Mouse (Mus musculus) heart, embryonic 10.5 days (tissue): ENCODE results near the gene Cblc. TPM values are rescaled to one million over a fixed set of nuclear protein-coding genes. Genes with fewer than 3 reads are reported as not detected.

Source experiments
- DNase-seq: peaks from one replicate; pipeline ENCODE4 v3.0.0-alpha.2; 2017; ENCODE audit warnings: low spot score
- H3K27ac ChIP-seq: fragments of 300-500 bp; sonication (generic); 2 replicates; pipeline ENCODE4 v1.5.1; 2016; ENCODE audit warnings: mild to moderate bottlenecking
- H3K27me3 ChIP-seq: fragments of 300-500 bp; sonication (generic); 2 replicates; pipeline ENCODE4 v1.6.1; 2016; ENCODE audit warnings: mild to moderate bottlenecking; ENCODE audit not compliant: poor library complexity, insufficient read depth, severe bottlenecking
- H3K36me3 ChIP-seq: fragments of 300-500 bp; sonication (generic); 2 replicates; pipeline ENCODE4 v1.6.1; 2016; ENCODE audit warnings: mild to moderate bottlenecking, moderate library complexity
- H3K4me1 ChIP-seq: fragments of 300-500 bp; sonication (generic); 2 replicates; pipeline ENCODE4 v1.6.1; 2016; ENCODE audit warnings: mild to moderate bottlenecking
- H3K4me3 ChIP-seq: fragments of 300-500 bp; sonication (generic); 2 replicates; pipeline ENCODE4 v1.5.1; 2016; ENCODE audit warnings: mild to moderate bottlenecking, moderate library complexity
- H3K9me3 ChIP-seq: fragments of 300-500 bp; sonication (generic); 2 replicates; pipeline ENCODE4 v1.6.1; 2016; ENCODE audit warnings: mild to moderate bottlenecking, moderate library complexity
- WGBS: fragments of 180-500 bp; shearing (Covaris S2); methylation state at CpG from one replicate; pipeline ENCODE4 v1.1.7; 2016; 5-methylcytosine and 5-hydroxymethylcytosine counted together
- polyA plus RNA-seq: library from polyadenylated mRNA; unstranded; fragments of >200 nt; fragmentation: Nextera tagmentation; extraction: Ambion mirVana; gene quantifications from 2 replicates; pipeline ENCODE4 v1.2.1, GENCODE M21; 2016

Cblc gene
- polyA plus RNA-seq, 1 experiment from 2014 or later: 1.1 TPM

DNA sequence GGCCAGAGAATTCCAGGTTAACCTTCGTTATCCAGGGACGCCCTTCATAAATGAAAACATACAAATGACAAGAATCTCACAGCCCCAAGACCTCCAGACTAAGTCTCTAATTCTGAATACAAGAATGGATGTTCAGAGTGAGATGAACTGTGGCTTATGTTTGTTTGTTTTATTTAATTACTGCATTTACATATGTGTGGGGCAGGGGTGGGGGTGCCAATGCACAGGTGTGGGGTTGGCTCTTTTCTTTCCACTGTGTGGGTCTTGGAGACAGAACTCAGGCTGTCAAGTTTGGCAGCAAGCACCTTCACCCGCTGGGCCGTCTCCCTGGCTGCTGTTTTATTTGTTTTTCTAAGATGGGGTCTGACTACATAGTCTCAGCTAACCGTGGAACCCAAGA, 54.1 kb downstream of the Cblc start:
- no peak overlapping the region for H3K4me3 ChIP-seq
- H3K9me3 ChIP-seq: no peaks in the 10 kb centered on the region
- 47% methylated on average over 5 of the region's 5 CpGs for WGBS
- peaks cover 66% of the 10 kb centered on the region for H3K4me1 ChIP-seq
- no peaks in the 10 kb centered on the region for H3K27me3 ChIP-seq
- DNase-seq: no peak
- H3K27ac ChIP-seq: peak overlapping the region; percentile 65; the same call in 1 of the 2 replicates
- peaks cover 51% of the 10 kb centered on the region for H3K36me3 ChIP-seq

DNA sequence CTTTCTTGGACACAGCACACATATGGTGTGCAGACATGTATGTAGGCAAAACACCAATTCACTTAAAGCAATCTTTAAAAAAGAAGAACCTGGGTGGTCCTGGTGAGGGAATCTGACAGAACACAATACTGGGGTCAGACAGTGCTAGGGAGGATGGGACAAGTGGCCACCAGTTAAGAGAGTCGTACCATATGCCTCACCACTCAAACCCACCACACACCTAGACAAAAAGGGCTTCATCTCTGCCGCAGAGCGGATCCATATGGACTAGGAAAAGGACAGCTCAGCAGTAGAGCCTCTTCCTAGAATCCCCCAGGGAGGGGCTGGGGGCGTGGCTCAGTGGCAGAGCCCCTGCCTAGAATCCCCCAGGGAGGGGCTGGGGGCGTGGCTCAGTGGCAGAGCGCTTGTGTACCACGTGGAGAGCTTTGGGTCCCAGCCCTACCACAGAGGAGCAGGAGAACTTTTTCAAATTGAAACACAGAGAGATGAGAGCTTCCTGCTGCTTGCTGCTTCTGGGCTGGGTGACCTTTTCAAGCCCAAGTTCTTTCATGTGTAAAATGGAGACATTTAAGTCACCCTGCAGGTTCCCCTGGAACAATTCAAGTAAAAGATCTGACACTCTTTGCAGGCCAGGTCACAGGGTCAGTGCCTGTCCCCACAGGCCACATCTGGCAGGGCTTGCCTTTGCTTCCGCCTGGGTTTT, 55.1 kb downstream of the Cblc start:
- Histone ChIP-seq H3K36me3 (peaks cover 61% of the 10 kb centered on the region), H3K27ac (peak overlapping the region; percentile 65), H3K27me3 (no peaks in the 10 kb centered on the region), H3K9me3 (no peaks in the 10 kb centered on the region), H3K4me1 (peaks cover 56% of the 10 kb centered on the region), H3K4me3 (0 out of 2 replicates have a peak overlapping the region, but pooled peaks have one; percentile 3)
- 18% methylated on average over 8 of the region's 8 CpGs for WGBS
- no peak for DNase-seq

DNA sequence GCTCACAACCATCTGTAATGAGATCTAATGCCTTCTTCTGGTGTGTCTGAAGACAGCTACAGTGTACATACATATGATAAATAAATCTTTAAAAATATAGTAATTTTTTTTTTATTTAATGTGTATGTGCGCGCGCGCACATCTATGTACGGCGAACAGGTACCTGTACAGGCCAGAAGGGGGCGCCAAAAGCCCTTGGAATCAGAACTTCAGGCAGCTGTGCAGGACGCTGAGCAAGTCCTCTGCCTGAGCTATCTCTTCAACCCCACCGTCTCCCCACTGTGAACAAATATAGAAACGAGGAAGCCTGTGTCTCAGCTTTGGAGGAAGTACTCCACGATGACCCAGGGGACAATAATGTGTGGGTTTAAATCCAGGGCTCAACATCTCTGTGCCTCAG, 56.3 kb downstream of the Cblc start:
- Histone ChIP-seq H3K27me3 (no peaks in the 10 kb centered on the region), H3K27ac (no peak overlapping the region), H3K9me3 (no peaks in the 10 kb centered on the region), H3K36me3 (peaks cover 71% of the 10 kb centered on the region), H3K4me3 (no peak overlapping the region), H3K4me1 (peaks cover 44% of the 10 kb centered on the region)
- no peak for DNase-seq
- 82% methylated on average over 11 of the region's 11 CpGs for WGBS

DNA sequence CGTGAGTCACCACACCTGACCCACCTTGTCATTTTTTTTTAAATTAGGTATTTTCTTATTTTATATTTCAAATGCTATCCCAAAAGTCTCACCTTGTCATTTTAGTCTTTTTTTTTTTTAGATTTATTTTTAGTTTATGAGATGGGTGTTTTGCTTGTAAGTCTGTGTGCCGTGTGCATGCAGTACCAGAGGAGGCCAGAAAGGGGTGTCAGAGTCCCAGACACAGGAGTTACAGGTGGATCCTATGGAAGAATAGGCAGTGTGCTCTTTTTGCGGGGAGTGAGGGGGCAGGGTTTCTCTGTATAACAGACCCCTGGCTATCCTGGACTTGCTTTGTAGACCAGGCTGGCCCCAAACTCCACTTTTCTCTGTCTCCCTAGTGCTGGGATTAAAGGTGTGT, 57.8 kb downstream of the Cblc start:
- 90% methylated on average over 3 of the region's 3 CpGs for WGBS
- DNase-seq: no peak
- peaks cover 84% of the 10 kb centered on the region for H3K36me3 ChIP-seq

DNA sequence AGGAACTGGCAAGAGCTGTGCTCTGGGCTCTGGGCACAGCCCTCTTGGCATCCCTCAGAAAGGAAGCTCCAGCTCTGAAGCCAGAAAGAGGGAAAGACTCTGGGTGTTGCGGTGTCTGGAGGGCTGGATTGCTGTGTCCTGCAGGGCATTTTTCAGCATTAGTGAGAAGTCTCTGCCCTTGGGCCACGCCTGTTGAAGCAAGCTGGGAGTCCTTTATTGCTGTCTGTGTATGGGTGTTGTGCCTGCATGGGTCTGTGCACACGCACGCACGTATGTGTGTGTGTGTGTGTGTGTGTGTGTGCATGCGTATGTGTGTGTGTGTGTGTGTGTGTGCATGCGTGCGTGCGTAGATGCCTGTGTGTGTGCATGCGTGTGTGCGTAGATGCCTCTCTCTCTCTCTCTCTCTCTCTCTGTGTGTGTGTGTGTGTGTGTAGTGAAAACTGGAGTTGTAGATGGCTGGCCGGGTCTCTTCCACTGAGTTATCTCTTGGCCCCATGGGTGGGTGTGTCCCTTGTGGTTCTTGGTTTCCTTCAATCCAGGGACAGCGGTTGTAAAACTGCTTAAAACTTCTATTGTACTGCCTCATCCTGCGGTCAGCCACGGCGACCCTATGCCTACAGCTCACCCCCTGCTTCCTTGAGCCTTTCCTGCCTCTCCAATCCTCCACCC, 60.1 kb downstream of the Cblc start:
- 86% methylated on average over 16 of the region's 16 CpGs for WGBS
- Histone ChIP-seq H3K27me3 (no peaks in the 10 kb centered on the region), H3K4me3 (no peak overlapping the region), H3K9me3 (no peaks in the 10 kb centered on the region), H3K27ac (peak overlapping the region; percentile 42), H3K4me1 (peaks cover 11% of the 10 kb centered on the region), H3K36me3 (peaks cover 91% of the 10 kb centered on the region)
- peak; percentile 87 for DNase-seq

More for the DNA sequence above, 57.8 kb downstream of the Cblc start:
- peaks cover 29% of the 10 kb centered on the region for H3K4me1 ChIP-seq
- no peak overlapping the region for H3K4me3 ChIP-seq
- H3K9me3 ChIP-seq: no peaks in the 10 kb centered on the region
- no peak overlapping the region for H3K27ac ChIP-seq
- H3K27me3 ChIP-seq: no peaks in the 10 kb centered on the region

DNA sequence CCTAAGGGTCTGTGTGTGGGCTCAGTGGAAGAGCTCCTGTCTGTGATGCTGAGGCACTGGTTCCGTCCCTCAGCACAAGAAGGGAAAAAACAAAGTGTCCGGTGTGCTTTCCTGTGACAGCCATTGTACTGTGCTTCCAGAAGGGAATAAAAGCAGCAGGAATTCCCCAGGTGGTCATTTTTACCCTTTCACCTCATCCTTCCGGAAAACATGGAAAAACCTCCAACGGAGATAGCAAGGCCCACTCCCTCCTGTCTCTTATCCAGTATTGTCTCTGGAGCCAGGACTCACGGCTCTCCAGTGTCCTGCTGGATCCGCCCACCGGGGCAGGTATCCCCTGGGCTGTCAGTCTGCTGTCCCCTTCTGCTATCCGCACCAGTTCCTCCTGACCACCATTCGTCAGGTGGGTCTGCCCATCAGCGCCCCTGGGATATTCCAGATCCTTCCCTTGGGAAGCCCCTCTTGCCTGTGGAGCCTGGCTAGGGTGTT, 62.4 kb downstream of the Cblc start:
- peaks cover 93% of the 10 kb centered on the region for H3K36me3 ChIP-seq
- no peaks in the 10 kb centered on the region for H3K4me1 ChIP-seq
- no peak overlapping the region for H3K4me3 ChIP-seq
- 86% methylated on average over 10 of the region's 10 CpGs for WGBS
- H3K9me3 ChIP-seq: no peaks in the 10 kb centered on the region
- H3K27me3 ChIP-seq: no peaks in the 10 kb centered on the region
- H3K27ac ChIP-seq: no peak overlapping the region
- no peak for DNase-seq

Other genes with a start within 250 kb of the Cblc start
- gene Ppp1r37, start 233.7 kb downstream of the Cblc start, polyA plus RNA-seq: 17.9 and 30.0 TPM in 2 replicates
- 0.41 and 0.69 TPM in 2 replicates for gene Zfp296, start 219.5 kb downstream of the Cblc start, polyA plus RNA-seq
- gene Gemin7, start 219.2 kb downstream of the Cblc start, polyA plus RNA-seq: 149 and 182 TPM in 2 replicates
- 38.7 and 47.6 TPM in 2 replicates for gene Clasrp, start 192.3 kb downstream of the Cblc start, polyA plus RNA-seq
- 3.3 and 3.8 TPM in 2 replicates for gene Relb, start 167.4 kb downstream of the Cblc start, polyA plus RNA-seq
- gene Clptm1, start 131.8 kb downstream of the Cblc start, polyA plus RNA-seq: 94.1 and 101 TPM in 2 replicates
- gene Apoc2, start 118.9 kb downstream of the Cblc start, polyA plus RNA-seq: 10.8 TPM in 1 of 2 replicates, not detected in the other
- 0.46 TPM in 1 of 2 replicates, not detected in the other for gene Gm44805, start 115.4 kb downstream of the Cblc start, polyA plus RNA-seq
- 0.65 TPM in 1 of 2 replicates, not detected in the other for gene Apoc4, start 115.3 kb downstream of the Cblc start, polyA plus RNA-seq
- gene Apoc1, start 104.1 kb downstream of the Cblc start, polyA plus RNA-seq: 5.4 and 19.9 TPM in 2 replicates
- 326 and 523 TPM in 2 replicates for gene Apoe, start 97.6 kb downstream of the Cblc start, polyA plus RNA-seq
- 237 and 260 TPM in 2 replicates for gene Tomm40, start 81.4 kb downstream of the Cblc start, polyA plus RNA-seq
- 130 and 138 TPM in 2 replicates for gene Nectin2, start 46.3 kb downstream of the Cblc start, polyA plus RNA-seq
- 140 and 193 TPM in 2 replicates for gene Bcam, start 25.8 kb downstream of the Cblc start, polyA plus RNA-seq
- gene Bcl3, start 26.0 kb upstream of the Cblc start, polyA plus RNA-seq: 1.3 and 2.7 TPM in 2 replicates
- gene Gm19345, start 55.2 kb upstream of the Cblc start, polyA plus RNA-seq: not detected in 2 replicates
- gene Ceacam16, start 64.5 kb upstream of the Cblc start, polyA plus RNA-seq: 0.09 TPM in 1 of 2 replicates, not detected in the other
- gene Ceacam19, start 91.2 kb upstream of the Cblc start, polyA plus RNA-seq: not detected in 2 replicates
- 12.9 and 15.0 TPM in 2 replicates for gene Pvr, start 124.4 kb upstream of the Cblc start, polyA plus RNA-seq
- 1.3 and 2.1 TPM in 2 replicates for gene Igsf23, start 153.9 kb upstream of the Cblc start, polyA plus RNA-seq
- not detected in 2 replicates for gene Ceacam20, start 168.6 kb upstream of the Cblc start, polyA plus RNA-seq
- gene Nlrp9b, start 194.7 kb upstream of the Cblc start, polyA plus RNA-seq: 0.05 TPM in 1 of 2 replicates, not detected in the other